16 mouse cellular contexts compared by ENCODE assay signal in the genomic region with DNA sequence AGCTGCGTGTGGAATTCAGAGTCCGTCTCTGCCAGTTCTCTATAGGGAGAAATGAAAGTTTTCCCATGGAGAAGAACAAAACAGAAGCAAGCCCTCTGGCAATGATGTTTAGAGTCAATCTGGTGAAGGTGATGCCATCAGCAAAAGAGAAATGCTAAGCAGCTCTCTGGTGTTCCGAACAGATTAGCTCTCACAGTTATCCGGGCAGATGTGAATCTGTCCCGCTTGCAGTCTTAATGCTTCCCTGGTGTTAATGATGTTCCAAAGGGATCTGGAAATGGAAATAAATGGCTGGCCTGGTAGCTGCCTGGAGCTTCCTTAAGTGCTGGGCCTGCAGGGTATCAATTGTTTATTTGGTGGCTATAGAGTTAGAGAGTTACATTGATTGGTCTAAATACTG.
"Had no signal": no experiment of that assay in that cellular context is flagged by ENCODE, and none has a peak within 500 bp of the region (broad histone marks: within the 10 kb centered on the region; RNA-seq: fewer than 3 reads in every experiment).

No protein-coding gene starts in this region.

- ATAC-seq: liver, embryonic 12.5 days had no signal

- H3K27ac ChIP-seq: kidney, postnatal 0 days; limb, embryonic 15.5 days; liver, embryonic 12.5 days had no signal

- H3K9ac ChIP-seq: limb, embryonic 15.5 days; liver, embryonic 12.5 days; lung, embryonic 14.5 days had no signal

- H3K9me3 ChIP-seq: limb, embryonic 15.5 days; liver, embryonic 12.5 days had no signal

- H3K4me3 ChIP-seq: limb, embryonic 15.5 days; liver, embryonic 12.5 days; myocyte had no signal

- H3K4me2 ChIP-seq: limb, embryonic 15.5 days; liver, embryonic 12.5 days; lung, embryonic 14.5 days had no signal

- DNase-seq: kidney, adult 11 months; kidney, adult 9 months; kidney, postnatal 36 days; layer of hippocampus, adult 9-11 months; layer of hippocampus, postnatal 36 days; lung, embryonic 14.5 days; lung, postnatal 10 days; lung, postnatal 4 days; right cerebral cortex, postnatal 4 days; spleen, adult 18-20 months; thymus, adult 2 months; thymus, postnatal 25 days had no signal

- H3K27me3 ChIP-seq: limb, embryonic 15.5 days; liver, embryonic 12.5 days had no signal

- H3K4me1 ChIP-seq: limb, embryonic 15.5 days; liver, embryonic 12.5 days had no signal

- H3K36me3 ChIP-seq: limb, embryonic 15.5 days; liver, embryonic 12.5 days had no signal
